Mouse (Mus musculus): ENCODE results near the gene Pank4. TPM values are rescaled to one million over a fixed set of nuclear protein-coding genes. Genes with fewer than 3 reads are reported as not detected.

Pank4 gene
- polyA plus RNA-seq, 1 experiment = 37.5 TPM

DNA sequence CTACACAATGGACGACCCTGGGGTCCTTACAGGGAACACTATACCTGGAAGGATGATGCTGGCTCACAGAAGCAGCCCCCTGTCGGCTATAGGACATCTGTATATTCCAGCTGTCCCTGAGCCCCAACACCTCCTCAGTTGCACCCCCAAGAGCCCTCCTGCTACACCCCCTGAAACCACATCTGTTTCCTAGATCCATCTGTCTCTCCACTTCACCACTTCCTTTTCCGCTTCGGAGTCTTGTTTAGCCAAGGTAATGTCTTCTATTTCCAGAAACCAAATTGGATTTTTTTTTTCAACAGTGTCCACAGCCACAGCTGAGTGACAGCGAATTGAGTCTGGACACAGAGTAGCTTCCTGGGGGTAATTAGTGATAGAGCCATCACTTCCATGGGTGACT lies 35.5 kb downstream of the Pank4 start:
- Histone ChIP-seq H3K27ac (ENCODE audit: insufficient read depth, low read depth, low read length) (no peak overlapping the region), H3K36me3 (ENCODE audit: control insufficient read depth, insufficient read depth, low read length) (no peaks in the 10 kb centered on the region), H3K4me3 (ENCODE audit: insufficient read depth, low read depth, low read length) (no peak overlapping the region), H3K27me3 (replicated peaks; ENCODE audit: control insufficient read depth, insufficient read depth, low read length) (no peaks in the 10 kb centered on the region), H3K4me1 (ENCODE audit: control insufficient read depth, insufficient read depth, low read length) (no peaks in the 10 kb centered on the region)
- DNase-seq = no peak
- WGBS = 76% methylated on average over 5 of the region's 5 CpGs
- TF ChIP-seq POLR2A (IDR thresholded peaks at IDR 0.05; ENCODE audit: low read depth, low read length) (no peak), CTCF (conservative IDR thresholded peaks at IDR 0.05; ENCODE audit: insufficient read depth, insufficient read length, low read depth, low read length) (no peak)

DNA sequence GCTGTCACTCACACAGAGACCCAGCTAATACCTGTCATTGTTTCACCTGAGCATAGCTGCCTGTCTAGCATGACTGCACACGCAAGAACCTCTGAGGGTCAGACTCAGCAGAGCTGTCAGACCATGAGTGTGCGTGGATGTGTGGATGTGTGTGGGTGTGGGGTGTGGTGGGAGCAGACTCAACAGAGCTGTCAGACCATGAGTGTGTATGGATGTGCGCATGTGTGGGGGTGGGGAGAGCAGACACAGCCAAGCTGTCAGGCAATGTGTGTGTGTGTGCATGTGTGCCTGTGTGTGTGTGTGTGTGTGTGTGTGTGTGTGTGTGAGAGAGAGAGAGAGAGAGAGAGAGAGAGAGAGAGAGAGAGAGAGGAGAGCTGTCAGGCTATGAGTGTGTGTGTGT lies 41.4 kb downstream of the Pank4 start:
- H3K27ac ChIP-seq (ENCODE audit: insufficient read depth, low read depth, low read length) = no peak overlapping the region
- H3K4me3 ChIP-seq (ENCODE audit: insufficient read depth, low read depth, low read length) = no peak overlapping the region
- H3K27me3 ChIP-seq (replicated peaks; ENCODE audit: control insufficient read depth, insufficient read depth, low read length) = no peaks in the 10 kb centered on the region
- TF ChIP-seq CTCF (conservative IDR thresholded peaks at IDR 0.05; ENCODE audit: insufficient read depth, insufficient read length, low read depth, low read length) = no peak
- TF ChIP-seq POLR2A (IDR thresholded peaks at IDR 0.05; ENCODE audit: low read depth, low read length) = no peak
- H3K36me3 ChIP-seq (ENCODE audit: control insufficient read depth, insufficient read depth, low read length) = no peaks in the 10 kb centered on the region
- WGBS = 77% methylated on average over 3 of the region's 3 CpGs
- no peak for DNase-seq
- H3K4me1 ChIP-seq (ENCODE audit: control insufficient read depth, insufficient read depth, low read length) = no peaks in the 10 kb centered on the region

DNA sequence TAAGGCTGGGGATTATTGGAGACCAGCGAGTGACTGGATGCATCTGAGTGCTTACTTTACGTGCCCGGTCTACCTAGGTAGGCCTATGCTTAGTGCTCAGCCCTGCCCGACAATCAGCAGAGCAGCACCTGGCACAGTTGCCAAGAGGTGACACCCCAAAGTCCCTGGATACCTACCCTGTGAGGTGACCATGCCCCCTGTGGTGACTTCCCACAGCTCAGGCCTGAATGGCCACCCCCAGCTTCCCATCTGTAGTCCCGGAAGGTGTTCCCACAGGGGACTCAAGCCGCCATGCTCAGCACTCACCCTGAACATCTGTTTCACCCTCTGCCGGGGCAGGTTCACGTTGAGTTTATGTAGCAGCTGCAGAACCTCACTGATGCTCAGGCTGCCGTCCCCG lies 42.4 kb downstream of the Pank4 start:
- no peak overlapping the region for H3K27ac ChIP-seq (ENCODE audit: insufficient read depth, low read depth, low read length)
- H3K36me3 ChIP-seq (ENCODE audit: control insufficient read depth, insufficient read depth, low read length) = no peaks in the 10 kb centered on the region
- no peak for DNase-seq
- H3K4me3 ChIP-seq (ENCODE audit: insufficient read depth, low read depth, low read length) = no peak overlapping the region
- WGBS = 75% methylated on average over 10 of the region's 10 CpGs
- no peaks in the 10 kb centered on the region for H3K4me1 ChIP-seq (ENCODE audit: control insufficient read depth, insufficient read depth, low read length)
- TF ChIP-seq CTCF (conservative IDR thresholded peaks at IDR 0.05; ENCODE audit: insufficient read depth, insufficient read length, low read depth, low read length) (no peak), POLR2A (IDR thresholded peaks at IDR 0.05; ENCODE audit: low read depth, low read length) (no peak)
- H3K27me3 ChIP-seq (replicated peaks; ENCODE audit: control insufficient read depth, insufficient read depth, low read length) = no peaks in the 10 kb centered on the region

- Histone ChIP-seq H3K27ac (ENCODE audit: insufficient read depth, low read depth, low read length) (no peak overlapping the region), H3K4me3 (ENCODE audit: insufficient read depth, low read depth, low read length) (no peak overlapping the region), H3K4me1 (ENCODE audit: control insufficient read depth, insufficient read depth, low read length) (no peaks in the 10 kb centered on the region), H3K27me3 (replicated peaks; ENCODE audit: control insufficient read depth, insufficient read depth, low read length) (no peaks in the 10 kb centered on the region), H3K36me3 (ENCODE audit: control insufficient read depth, insufficient read depth, low read length) (no peaks in the 10 kb centered on the region)
- no peak for DNase-seq
- TF ChIP-seq POLR2A (IDR thresholded peaks at IDR 0.05; ENCODE audit: low read depth, low read length) = no peak
- TF ChIP-seq CTCF (conservative IDR thresholded peaks at IDR 0.05; ENCODE audit: insufficient read depth, insufficient read length, low read depth, low read length) = no peak
- 87% methylated on average over 3 of the region's 3 CpGs for WGBS
Measured at GRCm38 (mm10) chr4:155007641-155008040, 43.7 kb downstream of the Pank4 start.

GRCm38 (mm10) chr4:155008075-155008474 lies 44.2 kb downstream of the Pank4 start:
- no peak for TF ChIP-seq POLR2A (IDR thresholded peaks at IDR 0.05; ENCODE audit: low read depth, low read length)
- no peak for TF ChIP-seq CTCF (conservative IDR thresholded peaks at IDR 0.05; ENCODE audit: insufficient read depth, insufficient read length, low read depth, low read length)
- H3K27ac ChIP-seq (ENCODE audit: insufficient read depth, low read depth, low read length) = no peak overlapping the region
- no peaks in the 10 kb centered on the region for H3K27me3 ChIP-seq (replicated peaks; ENCODE audit: control insufficient read depth, insufficient read depth, low read length)
- H3K4me3 ChIP-seq (ENCODE audit: insufficient read depth, low read depth, low read length) = no peak overlapping the region
- H3K36me3 ChIP-seq (ENCODE audit: control insufficient read depth, insufficient read depth, low read length) = no peaks in the 10 kb centered on the region
- H3K4me1 ChIP-seq (ENCODE audit: control insufficient read depth, insufficient read depth, low read length) = no peaks in the 10 kb centered on the region
- no peak for DNase-seq

DNA sequence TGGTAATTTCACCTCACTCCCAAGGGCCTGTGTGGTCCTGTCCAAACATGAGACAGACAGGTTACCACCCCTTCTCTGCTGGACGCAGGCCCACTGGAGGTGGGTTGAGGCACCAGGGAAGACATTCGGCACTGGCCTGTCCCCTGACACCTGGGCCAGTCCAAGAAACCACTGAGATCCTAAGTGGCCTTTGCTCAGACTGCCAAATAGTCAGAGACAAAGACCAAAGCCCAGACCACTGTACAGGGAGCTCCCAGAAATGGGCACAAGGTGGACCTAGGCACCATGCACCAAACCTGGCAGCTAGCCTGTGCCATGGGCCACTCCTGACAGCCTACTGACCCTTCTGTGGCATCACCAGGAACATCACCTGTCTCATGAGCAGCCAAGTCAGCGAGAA lies 45.3 kb downstream of the Pank4 start:
- Histone ChIP-seq H3K4me3 (ENCODE audit: insufficient read depth, low read depth, low read length) (no peak overlapping the region), H3K36me3 (ENCODE audit: control insufficient read depth, insufficient read depth, low read length) (no peaks in the 10 kb centered on the region), H3K27ac (ENCODE audit: insufficient read depth, low read depth, low read length) (no peak overlapping the region), H3K4me1 (ENCODE audit: control insufficient read depth, insufficient read depth, low read length) (no peaks in the 10 kb centered on the region), H3K27me3 (replicated peaks; ENCODE audit: control insufficient read depth, insufficient read depth, low read length) (no peaks in the 10 kb centered on the region)
- WGBS = 65% methylated on average over 3 of the region's 3 CpGs
- TF ChIP-seq POLR2A (IDR thresholded peaks at IDR 0.05; ENCODE audit: low read depth, low read length) = no peak
- no peak for TF ChIP-seq CTCF (conservative IDR thresholded peaks at IDR 0.05; ENCODE audit: insufficient read depth, insufficient read length, low read depth, low read length)
- no peak for DNase-seq

DNA sequence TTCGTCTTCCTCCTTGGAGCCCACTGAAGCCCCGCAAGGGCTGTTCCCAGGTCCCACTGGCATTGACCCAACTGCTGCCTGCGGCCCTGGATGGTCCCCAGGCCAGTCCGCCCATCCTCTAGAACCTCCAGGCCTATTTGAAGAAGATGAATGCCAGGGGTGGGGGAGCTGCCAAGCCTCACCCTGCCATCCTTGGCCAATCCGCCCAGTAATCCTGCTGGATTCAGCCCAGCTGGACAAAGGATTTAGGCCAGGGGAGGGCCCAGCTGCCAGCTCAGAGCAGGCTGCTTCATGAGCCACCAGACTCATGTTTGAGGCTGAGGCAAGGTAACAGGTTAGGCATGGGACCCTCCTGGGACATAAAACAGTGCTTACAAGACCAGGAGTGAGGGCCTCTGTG lies 46.9 kb downstream of the Pank4 start:
- H3K4me3 ChIP-seq (ENCODE audit: insufficient read depth, low read depth, low read length) = no peak overlapping the region
- no peak overlapping the region for H3K27ac ChIP-seq (ENCODE audit: insufficient read depth, low read depth, low read length)
- no peak for TF ChIP-seq CTCF (conservative IDR thresholded peaks at IDR 0.05; ENCODE audit: insufficient read depth, insufficient read length, low read depth, low read length)
- TF ChIP-seq POLR2A (IDR thresholded peaks at IDR 0.05; ENCODE audit: low read depth, low read length) = no peak
- no peaks in the 10 kb centered on the region for H3K4me1 ChIP-seq (ENCODE audit: control insufficient read depth, insufficient read depth, low read length)
- H3K36me3 ChIP-seq (ENCODE audit: control insufficient read depth, insufficient read depth, low read length) = no peaks in the 10 kb centered on the region
- no peaks in the 10 kb centered on the region for H3K27me3 ChIP-seq (replicated peaks; ENCODE audit: control insufficient read depth, insufficient read depth, low read length)
- WGBS = 89% methylated on average over 5 of the region's 5 CpGs
- DNase-seq = peak; percentile 5
